Mouse (Mus musculus): ENCODE measurements around the gene Cldn10. TPM values are rescaled to one million over a fixed set of nuclear protein-coding genes. Genes with fewer than 3 reads are reported as not detected.

The Cldn10 gene
- polyA plus RNA-seq, 1 experiment from 2014 or later, result 0.70 TPM

- Histone ChIP-seq H3K36me3 (no peaks in the 10 kb centered on the region), H3K4me3 (no peak overlapping the region), H3K9me3 (no peaks in the 10 kb centered on the region), H3K27ac (no peak overlapping the region), H3K27me3 (ENCODE audit: insufficient read depth, poor library complexity, severe bottlenecking) (peaks cover 8% of the 10 kb centered on the region), H3K4me1 (no peaks in the 10 kb centered on the region)
- no peak for DNase-seq (ENCODE audit: low spot score)
- WGBS, result 50% methylated on average over 7 of the region's 7 CpGs
These were observed 74.5 kb downstream of the Cldn10 start for GRCm38 (mm10) chr14:118862253-118862652.

- Histone ChIP-seq H3K27ac (no peak overlapping the region), H3K4me1 (no peaks in the 10 kb centered on the region; the same call in 1 of the 2 replicates), H3K4me3 (no peak overlapping the region), H3K36me3 (no peaks in the 10 kb centered on the region), H3K9me3 (no peaks in the 10 kb centered on the region), H3K27me3 (ENCODE audit: insufficient read depth, poor library complexity, severe bottlenecking) (no peaks in the 10 kb centered on the region)
- DNase-seq (ENCODE audit: low spot score), result no peak
- WGBS, result 59% methylated on average over 4 of the region's 4 CpGs
These were observed 77.2 kb downstream of the Cldn10 start for GRCm38 (mm10) chr14:118864905-118865304.

GRCm38 (mm10) chr14:118866014-118866811 lies 78.5 kb downstream of the Cldn10 start:
- 60% methylated on average over 10 of the region's 10 CpGs for WGBS

GRCm38 (mm10) chr14:118867366-118867765 lies 79.7 kb downstream of the Cldn10 start:
- H3K27me3 ChIP-seq (ENCODE audit: insufficient read depth, poor library complexity, severe bottlenecking), result no peaks in the 10 kb centered on the region
- no peak for DNase-seq (ENCODE audit: low spot score)
- no peak overlapping the region for H3K27ac ChIP-seq
- H3K36me3 ChIP-seq, result no peaks in the 10 kb centered on the region
- no peaks in the 10 kb centered on the region; the same call in 1 of the 2 replicates for H3K4me1 ChIP-seq
- no peak overlapping the region for H3K4me3 ChIP-seq
- no peaks in the 10 kb centered on the region for H3K9me3 ChIP-seq
- WGBS, result 76% methylated on average over 6 of the region's 6 CpGs

More at GRCm38 (mm10) chr14:118866014-118866811, 78.5 kb downstream of the Cldn10 start:
- H3K4me1 ChIP-seq, result no peaks in the 10 kb centered on the region; the same call in 1 of the 2 replicates
- no peak for DNase-seq (ENCODE audit: low spot score)
- H3K27ac ChIP-seq, result no peak overlapping the region
- H3K4me3 ChIP-seq, result no peak overlapping the region
- no peaks in the 10 kb centered on the region for H3K27me3 ChIP-seq (ENCODE audit: insufficient read depth, poor library complexity, severe bottlenecking)
- no peaks in the 10 kb centered on the region for H3K9me3 ChIP-seq
- H3K36me3 ChIP-seq, result no peaks in the 10 kb centered on the region

GRCm38 (mm10) chr14:118868102-118868724 lies 80.5 kb downstream of the Cldn10 start:
- Histone ChIP-seq H3K27me3 (ENCODE audit: insufficient read depth, poor library complexity, severe bottlenecking) (no peaks in the 10 kb centered on the region), H3K4me1 (no peaks in the 10 kb centered on the region; the same call in 1 of the 2 replicates), H3K36me3 (no peaks in the 10 kb centered on the region), H3K9me3 (no peaks in the 10 kb centered on the region), H3K4me3 (no peak overlapping the region), H3K27ac (no peak overlapping the region)
- no peak for DNase-seq (ENCODE audit: low spot score)
- 87% methylated on average over 13 of the region's 13 CpGs for WGBS

GRCm38 (mm10) chr14:118869712-118870111 lies 82.0 kb downstream of the Cldn10 start:
- H3K27me3 ChIP-seq (ENCODE audit: insufficient read depth, poor library complexity, severe bottlenecking), result no peaks in the 10 kb centered on the region
- no peaks in the 10 kb centered on the region for H3K9me3 ChIP-seq
- peaks cover 7% of the 10 kb centered on the region; the same call in 1 of the 2 replicates for H3K36me3 ChIP-seq
- H3K4me3 ChIP-seq, result no peak overlapping the region
- DNase-seq (ENCODE audit: low spot score), result no peak
- 56% methylated on average over 6 of the region's 6 CpGs for WGBS
- H3K27ac ChIP-seq, result no peak overlapping the region
- H3K4me1 ChIP-seq, result no peaks in the 10 kb centered on the region; the same call in 1 of the 2 replicates

GRCm38 (mm10) chr14:118874126-118874525 lies 86.4 kb downstream of the Cldn10 start:
- no peak overlapping the region for H3K4me3 ChIP-seq
- H3K9me3 ChIP-seq, result no peaks in the 10 kb centered on the region
- no peak for DNase-seq (ENCODE audit: low spot score)
- no peak overlapping the region for H3K27ac ChIP-seq
- no peaks in the 10 kb centered on the region for H3K27me3 ChIP-seq (ENCODE audit: insufficient read depth, poor library complexity, severe bottlenecking)
- 92% methylated on average over 4 of the region's 4 CpGs for WGBS
- no peaks in the 10 kb centered on the region; the same call in 1 of the 2 replicates for H3K4me1 ChIP-seq
- peaks cover 33% of the 10 kb centered on the region for H3K36me3 ChIP-seq

- H3K9me3 ChIP-seq, result no peaks in the 10 kb centered on the region
- H3K27me3 ChIP-seq (ENCODE audit: insufficient read depth, poor library complexity, severe bottlenecking), result no peaks in the 10 kb centered on the region
- no peak overlapping the region for H3K4me3 ChIP-seq
- peak; percentile 56 for DNase-seq (ENCODE audit: low spot score)
- H3K27ac ChIP-seq, result no peak overlapping the region
- 83% methylated on average over 10 of the region's 10 CpGs for WGBS
- no peaks in the 10 kb centered on the region for H3K4me1 ChIP-seq
- peaks cover 41% of the 10 kb centered on the region for H3K36me3 ChIP-seq
These were observed 87.2 kb downstream of the Cldn10 start for GRCm38 (mm10) chr14:118874786-118875415.

GRCm38 (mm10) chr14:118878346-118878910 lies 90.7 kb downstream of the Cldn10 start:
- DNase-seq (ENCODE audit: low spot score), result peak; percentile 42
- WGBS, result 87% methylated on average over 11 of the region's 11 CpGs
- Histone ChIP-seq H3K9me3 (no peaks in the 10 kb centered on the region), H3K4me1 (0 out of 2 replicates have a peak, but pooled peaks cover 2% of the 10 kb centered on the region), H3K4me3 (no peak overlapping the region), H3K36me3 (peaks cover 72% of the 10 kb centered on the region), H3K27me3 (ENCODE audit: insufficient read depth, poor library complexity, severe bottlenecking) (no peaks in the 10 kb centered on the region), H3K27ac (no peak overlapping the region)

GRCm38 (mm10) chr14:118880696-118881095 lies 93.0 kb downstream of the Cldn10 start:
- peak; percentile 63 for DNase-seq (ENCODE audit: low spot score)
- Histone ChIP-seq H3K4me1 (peaks cover 7% of the 10 kb centered on the region; the same call in 1 of the 2 replicates), H3K27ac (no peak overlapping the region), H3K36me3 (peaks cover 72% of the 10 kb centered on the region), H3K9me3 (no peaks in the 10 kb centered on the region), H3K4me3 (no peak overlapping the region), H3K27me3 (ENCODE audit: insufficient read depth, poor library complexity, severe bottlenecking) (no peaks in the 10 kb centered on the region)
- WGBS, result 82% methylated on average over 10 of the region's 10 CpGs

- WGBS, result 68% methylated on average over 18 of the region's 18 CpGs
- 0 out of 2 replicates have a peak overlapping the region, but pooled peaks have one; percentile 16 for H3K27ac ChIP-seq
- peaks cover 84% of the 10 kb centered on the region for H3K36me3 ChIP-seq
These were observed 95.9 kb downstream of the Cldn10 start for GRCm38 (mm10) chr14:118883344-118884249.

GRCm38 (mm10) chr14:118884250-118884556 lies 96.5 kb downstream of the Cldn10 start:
- Histone ChIP-seq H3K36me3 (peaks cover 84% of the 10 kb centered on the region), H3K4me1 (peaks cover 7% of the 10 kb centered on the region; the same call in 1 of the 2 replicates), H3K9me3 (no peaks in the 10 kb centered on the region), H3K27ac (no peak overlapping the region), H3K27me3 (ENCODE audit: insufficient read depth, poor library complexity, severe bottlenecking) (no peaks in the 10 kb centered on the region), H3K4me3 (no peak overlapping the region)
- WGBS, result 80% methylated on average over 7 of the region's 7 CpGs
- DNase-seq (ENCODE audit: low spot score), result no peak

More at GRCm38 (mm10) chr14:118883344-118884249, 95.9 kb downstream of the Cldn10 start:
- Histone ChIP-seq H3K9me3 (no peaks in the 10 kb centered on the region), H3K4me3 (no peak overlapping the region), H3K27me3 (ENCODE audit: insufficient read depth, poor library complexity, severe bottlenecking) (no peaks in the 10 kb centered on the region), H3K4me1 (peaks cover 7% of the 10 kb centered on the region; the same call in 1 of the 2 replicates)
- DNase-seq (ENCODE audit: low spot score), result peak; percentile 77
